Mouse (Mus musculus): ENCODE data around the gene Cdhr5.

DNA sequence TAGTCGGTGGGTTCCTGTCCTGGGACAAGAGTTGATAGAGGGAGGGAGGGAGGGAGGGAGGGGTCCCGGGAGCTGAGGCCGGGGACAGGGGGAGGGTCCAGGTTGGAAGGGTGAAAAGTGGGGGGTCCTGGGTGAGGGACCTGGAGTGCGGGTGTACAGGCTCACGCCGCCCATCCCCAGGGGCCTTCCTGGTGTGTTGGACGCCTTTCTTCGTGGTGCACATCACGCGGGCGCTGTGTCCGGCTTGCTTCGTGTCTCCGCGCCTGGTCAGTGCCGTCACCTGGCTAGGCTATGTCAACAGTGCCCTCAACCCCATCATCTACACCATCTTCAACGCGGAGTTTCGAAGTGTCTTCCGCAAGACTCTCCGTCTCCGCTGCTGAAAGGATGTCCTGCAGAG is 17.9 kb upstream of the Cdhr5 start:
- TF ChIP-seq POLR2A (IDR thresholded peaks at IDR 0.05; ENCODE audit: borderline replicate concordance, control insufficient read depth, low read depth, low read length) = no peak
- TF ChIP-seq CTCF (IDR thresholded peaks at IDR 0.05; ENCODE audit: control insufficient read depth, insufficient read depth, low read length) = no peak
